Mouse (Mus musculus) ES-CJ7 (cell line): Measurements from ENCODE around the gene Sugp2.
A peak's percentile ranks its signal among the peaks of the same experiment; 100 is the strongest.

Experiments
- DNase-seq: peaks from one replicate; pipeline ENCODE4 v3.0.0; 2011; ENCODE audit warnings: low read depth, low spot score

Sugp2 gene

GRCm38 (mm10) chr8:70220236-70220840, 13.7 kb upstream of the Sugp2 start:
- no peak for DNase-seq

GRCm38 (mm10) chr8:70220911-70221310, 13.1 kb upstream of the Sugp2 start:
- no peak for DNase-seq

GRCm38 (mm10) chr8:70222041-70222440, 12.0 kb upstream of the Sugp2 start:
- no peak for DNase-seq

GRCm38 (mm10) chr8:70223341-70223740, 10.7 kb upstream of the Sugp2 start:
- DNase-seq: no peak

GRCm38 (mm10) chr8:70227997-70228396, 6.0 kb upstream of the Sugp2 start:
- peak; percentile 46 for DNase-seq

- no peak for DNase-seq
These were observed 3.2 kb upstream of the Sugp2 start for GRCm38 (mm10) chr8:70230837-70231236.

- DNase-seq: no peak
These were observed 420 bp upstream of the Sugp2 start for GRCm38 (mm10) chr8:70233606-70234005.

GRCm38 (mm10) chr8:70234781-70235128, 729 bp downstream of the Sugp2 start:
- DNase-seq: no peak

GRCm38 (mm10) chr8:70237842-70238241, 3.8 kb downstream of the Sugp2 start:
- DNase-seq: no peak

- DNase-seq: peak; percentile 33
These were observed 6.6 kb downstream of the Sugp2 start for GRCm38 (mm10) chr8:70240642-70241041.

- DNase-seq: no peak
These were observed 12.6 kb downstream of the Sugp2 start for GRCm38 (mm10) chr8:70246622-70247021.

- DNase-seq: no peak
These were observed 13.8 kb downstream of the Sugp2 start for GRCm38 (mm10) chr8:70247841-70248240.

- DNase-seq: no peak
These were observed 20.6 kb downstream of the Sugp2 start for GRCm38 (mm10) chr8:70254628-70255027.

GRCm38 (mm10) chr8:70257456-70257855, 23.4 kb downstream of the Sugp2 start:
- DNase-seq: no peak

GRCm38 (mm10) chr8:70258600-70258999, 24.6 kb downstream of the Sugp2 start:
- DNase-seq: no peak

GRCm38 (mm10) chr8:70259043-70259442, 25.0 kb downstream of the Sugp2 start:
- no peak for DNase-seq

- DNase-seq: no peak
These were observed 33.6 kb downstream of the Sugp2 start for GRCm38 (mm10) chr8:70267674-70268073.

- no peak for DNase-seq
These were observed 34.3 kb downstream of the Sugp2 start for GRCm38 (mm10) chr8:70268311-70268710.

GRCm38 (mm10) chr8:70268799-70269565, 35.0 kb downstream of the Sugp2 start:
- DNase-seq: peak; percentile 71

- peak; percentile 79 for DNase-seq
These were observed 38.9 kb downstream of the Sugp2 start for GRCm38 (mm10) chr8:70272949-70273348.

- peak; percentile 94 for DNase-seq
These were observed 40.3 kb downstream of the Sugp2 start for GRCm38 (mm10) chr8:70274350-70274749.

- DNase-seq: no peak
These were observed 42.5 kb downstream of the Sugp2 start for GRCm38 (mm10) chr8:70276476-70276875.

GRCm38 (mm10) chr8:70278175-70278574, 44.1 kb downstream of the Sugp2 start:
- no peak for DNase-seq
